Mouse (Mus musculus): ENCODE measurements around the gene Rnf220. TPM values are rescaled to one million over a fixed set of nuclear protein-coding genes. Genes with fewer than 3 reads are reported as not detected.

Rnf220 gene
- polyA plus RNA-seq, 1 experiment from 2014 or later = 41.5 TPM

DNA sequence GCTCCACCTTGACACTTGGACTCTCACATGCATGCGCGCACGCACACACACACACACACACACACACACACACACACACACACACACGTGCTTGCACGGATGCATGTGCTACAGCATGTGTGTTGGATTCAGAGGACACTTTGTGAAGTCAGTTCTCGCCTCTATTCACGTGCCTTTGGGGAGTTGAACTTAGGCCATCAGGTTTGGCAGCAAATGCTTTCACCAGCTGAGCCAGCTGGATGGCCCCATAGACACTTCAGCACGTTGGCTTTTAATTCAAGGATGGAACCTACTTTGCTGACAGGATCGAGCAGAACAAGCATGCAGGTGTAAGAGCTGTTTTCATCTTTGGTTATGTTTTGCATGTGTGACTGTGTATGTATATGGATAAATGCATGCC lies 275.0 kb downstream of the Rnf220 start:
- H3K36me3 ChIP-seq (ENCODE audit: control insufficient read depth, insufficient read depth) = no peaks in the 10 kb centered on the region
- no peak for ATAC-seq (replicated peaks; ENCODE audit: extremely low read depth, insufficient read depth, low FRiP score)
- H3K4me3 ChIP-seq (ENCODE audit: low read length) = no peak overlapping the region
- H3K27me3 ChIP-seq (ENCODE audit: control insufficient read depth, insufficient read depth, low read length) = no peaks in the 10 kb centered on the region
- WGBS = 80% methylated on average over 9 of the region's 9 CpGs
- H3K27ac ChIP-seq (ENCODE audit: low read length) = no peak overlapping the region
- no peaks in the 10 kb centered on the region for H3K9me3 ChIP-seq (replicated peaks; ENCODE audit: control insufficient read depth, low read length)
- no peak overlapping the region for H3K9ac ChIP-seq (ENCODE audit: low read length)
- H3K4me1 ChIP-seq (ENCODE audit: control insufficient read depth, insufficient read depth, low read length) = peaks cover 2% of the 10 kb centered on the region; the same call in 1 of the 2 replicates
- H3K4me2 ChIP-seq (ENCODE audit: low read depth, low read length) = no peak overlapping the region

Other genes starting within 250 kb of the Rnf220 start
- gene Tmem53, start 245.1 kb downstream of the Rnf220 start, polyA plus RNA-seq (2015; fragmentation: Nextera tagmentation; extraction: Ambion mirVana) = 36.8 and 39.9 TPM in 2 replicates
- gene Armh1, start 244.9 kb downstream of the Rnf220 start, polyA plus RNA-seq (2015; fragmentation: Nextera tagmentation; extraction: Ambion mirVana) = 0.85 and 0.95 TPM in 2 replicates
- 93.5 and 94.5 TPM in 2 replicates for gene Eri3, start 53.3 kb upstream of the Rnf220 start, polyA plus RNA-seq (2015; fragmentation: Nextera tagmentation; extraction: Ambion mirVana)
- 41.0 and 45.7 TPM in 2 replicates for gene Dmap1, start 185.2 kb upstream of the Rnf220 start, polyA plus RNA-seq (2015; fragmentation: Nextera tagmentation; extraction: Ambion mirVana)
- not detected in 2 replicates for gene Gm12845, start 227.4 kb upstream of the Rnf220 start, polyA plus RNA-seq (2015; fragmentation: Nextera tagmentation; extraction: Ambion mirVana)

Measured in heart, embryonic 16.5 days (tissue).